In genomic region chr5:76847106-76847505, GRCm38 (mm10) we compare ENCODE assay signal across 14 mouse cellular contexts.
"Had no signal": no experiment of that assay in that cellular context is flagged by ENCODE, and none has a peak within 500 bp of the region (broad histone marks: within the 10 kb centered on the region; RNA-seq: fewer than 3 reads in every experiment).

No protein-coding gene starts in this region.

- DNase-seq: gastrocnemius, adult 2 months; gastrocnemius, postnatal 10 days; gastrocnemius, postnatal 25 days; heart, adult 18-20 months; heart, postnatal 14 days; heart, postnatal 36 days; kidney, adult 11 months; kidney, adult 2 months; kidney, adult 9 months; kidney, postnatal 14 days; kidney, postnatal 36 days; layer of hippocampus, adult 9-11 months; layer of hippocampus, postnatal 36 days; left cerebral cortex, postnatal 4 days had no signal
